Mouse (Mus musculus) kidney, adult 2 months (tissue): ENCODE measurements at regions not wholly inside any gene's neighbourhood (a gene's known extent, or its start where the extent isn't known, plus 50 kb on each side); places are given as distances from the start of the nearest gene placed in this dataset.

Source experiments
- DNase-seq: peaks from one replicate; pipeline ENCODE4 v3.0.0; 2021
- H3K27ac ChIP-seq: fragments of 200-500 bp; 2 replicates; pipeline ENCODE4 v1.5.1; 2012; ENCODE audit warnings: low read depth, low read length, control low read depth, inconsistent platforms; ENCODE audit not compliant: insufficient read depth
- H3K27me3 ChIP-seq: fragments of 200-500 bp; replicated peaks from 2 replicates; pipeline ENCODE4 v1.6.1; 2012; ENCODE audit warnings: mild to moderate bottlenecking, moderate library complexity, low read length, inconsistent platforms; ENCODE audit not compliant: control insufficient read depth, insufficient read depth
- H3K36me3 ChIP-seq: fragments of 200-500 bp; 2 replicates; pipeline ENCODE4 v1.6.1; 2012; ENCODE audit warnings: mild to moderate bottlenecking, moderate library complexity, low read length, inconsistent platforms; ENCODE audit not compliant: control insufficient read depth, insufficient read depth
- H3K4me1 ChIP-seq: fragments of 200-500 bp; 2 replicates; pipeline ENCODE4 v1.6.1; 2011; ENCODE audit warnings: low read length; ENCODE audit not compliant: control insufficient read depth, insufficient read depth
- H3K4me3 ChIP-seq: fragments of 200-500 bp; 2 replicates; pipeline ENCODE4 v1.5.1; 2011; ENCODE audit warnings: mild to moderate bottlenecking, low read depth, low read length, control low read depth; ENCODE audit not compliant: insufficient read depth
- CTCF ChIP-seq: fragments of 200-500 bp; conservative IDR thresholded peaks from 2 replicates; pipeline ENCODE4 v1.5.1; 2011; ENCODE audit warnings: low read depth, mild to moderate bottlenecking, control low read depth, low read length, moderate library complexity, mixed read lengths; ENCODE audit not compliant: insufficient read depth, insufficient read length
- POLR2A ChIP-seq: fragments of 200-500 bp; IDR thresholded peaks from one replicate; pipeline ENCODE4 v1.6.1; 2011; ENCODE audit warnings: low read depth, low read length, control low read depth
- WGBS: fragments of 180-500 bp; shearing (Covaris S2); methylation state at CpG from one replicate; pipeline ENCODE4 v1.1.7; 2018; 5-methylcytosine and 5-hydroxymethylcytosine counted together

DNA sequence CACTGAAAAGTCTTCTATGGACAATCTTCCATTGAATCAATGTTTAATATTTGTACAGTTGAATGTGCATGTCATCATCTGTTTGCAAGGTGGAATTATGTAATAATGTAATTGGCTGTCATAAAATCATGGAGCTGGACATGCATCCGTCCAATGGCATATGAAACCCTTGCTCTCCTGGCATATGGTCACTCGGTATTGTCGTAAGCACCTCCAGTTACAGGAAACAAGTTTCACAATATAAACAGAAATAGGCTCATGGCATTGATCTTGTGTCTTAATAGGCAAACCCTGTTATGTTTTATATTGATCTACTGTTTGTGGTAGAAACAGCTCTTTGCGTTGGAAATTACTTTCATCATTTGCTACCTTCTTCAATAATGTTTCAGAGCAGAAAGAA is 50.2 kb upstream of the Egfr start:
- WGBS: 91% methylated on average over 4 of the region's 4 CpGs
- TF ChIP-seq CTCF: no peak
- TF ChIP-seq POLR2A: no peak
- no peak overlapping the region for H3K27ac ChIP-seq
- H3K27me3 ChIP-seq: no peaks in the 10 kb centered on the region
- no peak for DNase-seq
- H3K36me3 ChIP-seq: no peaks in the 10 kb centered on the region
- no peak overlapping the region for H3K4me3 ChIP-seq
- peaks cover 4% of the 10 kb centered on the region; the same call in 1 of the 2 replicates for H3K4me1 ChIP-seq
